Mouse (Mus musculus) erythroblast, adult 5-6 weeks (primary cell): ENCODE data around the gene Tspan14. TPM values are rescaled to one million over a fixed set of nuclear protein-coding genes. Genes with fewer than 3 reads are reported as not detected.

ENCODE experiments used
- ATAC-seq: replicated peaks from 2 replicates; pipeline ENCODE4 v1.8.0; 2016; ENCODE audit warnings: moderate number of reproducible peaks, mild to moderate bottlenecking, moderate TSS enrichment, inconsistent platforms; ENCODE audit not compliant: poor library complexity, low FRiP score, severe bottlenecking
- total RNA-seq, 2 experiments: library from RNA; stranded (forward) in 1 of 2; stranded (reverse) in 1 of 2; fragments of 150-400 nt in 1 of 2; fragments of 200-764, 138-1000 nt in 1 of 2; gene quantifications; 2 replicates each; pipeline versions ENCODE4 v1.2.3 to v1.2.4; 2015 to 2017; ENCODE audit warnings: low replicate concordance in 2 of 2

Gene Tspan14
- total RNA-seq (2015; ENCODE audit: low replicate concordance): 4.0 and 7.3 TPM in 2 replicates
- total RNA-seq (2017; ENCODE audit: low replicate concordance): 8.2 and 9.4 TPM in 2 replicates

DNA sequence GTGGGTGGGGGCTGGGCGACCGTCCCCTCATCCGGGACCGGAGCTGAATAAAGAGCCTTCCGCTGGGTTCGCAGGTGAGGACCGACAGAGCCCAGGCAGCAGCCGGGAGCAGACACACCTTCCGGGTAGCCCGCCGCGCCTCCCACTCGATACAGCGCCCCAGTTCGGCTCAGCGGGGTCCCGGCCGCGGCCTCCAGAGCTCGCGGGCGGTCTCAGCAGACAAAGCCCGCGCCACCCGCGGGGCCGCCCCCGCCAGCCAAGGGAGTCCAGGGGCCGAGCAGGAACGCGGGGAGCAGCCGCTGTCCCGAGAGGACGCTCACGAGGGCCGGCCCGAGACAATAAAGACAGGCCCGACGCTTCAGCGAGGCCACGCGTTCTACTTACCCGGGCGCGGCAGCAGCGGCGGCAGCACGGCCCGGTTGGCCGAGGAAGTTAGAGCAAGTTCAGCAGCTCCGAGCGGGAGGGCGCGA is at the start of gene Tspan14:
Gene Tspan14, minus strand, starts transcription at position 416 of the 470 bp plus-strand sequence.
- no peak for ATAC-seq

DNA sequence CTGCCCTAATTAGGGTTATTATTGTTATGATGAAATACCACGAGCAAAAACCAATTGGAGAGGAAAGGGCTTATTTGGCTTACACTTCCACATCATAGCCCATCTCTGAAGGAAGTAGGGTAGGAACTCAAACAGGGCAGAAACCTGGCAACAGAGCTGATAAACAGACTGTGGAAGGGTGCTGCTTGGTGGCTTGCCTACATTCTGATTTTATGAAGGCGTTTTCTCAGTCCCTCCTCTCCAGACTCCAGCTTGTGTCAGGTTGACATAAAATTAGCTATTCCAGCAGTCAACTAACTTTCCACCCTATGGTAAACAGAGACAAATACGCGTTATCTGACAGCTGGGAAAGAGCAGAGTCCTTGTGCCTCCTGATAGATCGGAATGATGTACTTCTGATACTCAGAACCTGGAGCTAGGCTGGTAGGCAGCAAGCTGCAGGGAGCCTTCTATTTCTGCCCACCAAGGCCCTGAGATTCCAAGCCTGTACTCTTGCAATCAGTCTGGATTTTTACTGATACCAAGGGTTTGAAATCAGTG is 48.2 kb upstream of the Tspan14 start:
- ATAC-seq: no peak

DNA sequence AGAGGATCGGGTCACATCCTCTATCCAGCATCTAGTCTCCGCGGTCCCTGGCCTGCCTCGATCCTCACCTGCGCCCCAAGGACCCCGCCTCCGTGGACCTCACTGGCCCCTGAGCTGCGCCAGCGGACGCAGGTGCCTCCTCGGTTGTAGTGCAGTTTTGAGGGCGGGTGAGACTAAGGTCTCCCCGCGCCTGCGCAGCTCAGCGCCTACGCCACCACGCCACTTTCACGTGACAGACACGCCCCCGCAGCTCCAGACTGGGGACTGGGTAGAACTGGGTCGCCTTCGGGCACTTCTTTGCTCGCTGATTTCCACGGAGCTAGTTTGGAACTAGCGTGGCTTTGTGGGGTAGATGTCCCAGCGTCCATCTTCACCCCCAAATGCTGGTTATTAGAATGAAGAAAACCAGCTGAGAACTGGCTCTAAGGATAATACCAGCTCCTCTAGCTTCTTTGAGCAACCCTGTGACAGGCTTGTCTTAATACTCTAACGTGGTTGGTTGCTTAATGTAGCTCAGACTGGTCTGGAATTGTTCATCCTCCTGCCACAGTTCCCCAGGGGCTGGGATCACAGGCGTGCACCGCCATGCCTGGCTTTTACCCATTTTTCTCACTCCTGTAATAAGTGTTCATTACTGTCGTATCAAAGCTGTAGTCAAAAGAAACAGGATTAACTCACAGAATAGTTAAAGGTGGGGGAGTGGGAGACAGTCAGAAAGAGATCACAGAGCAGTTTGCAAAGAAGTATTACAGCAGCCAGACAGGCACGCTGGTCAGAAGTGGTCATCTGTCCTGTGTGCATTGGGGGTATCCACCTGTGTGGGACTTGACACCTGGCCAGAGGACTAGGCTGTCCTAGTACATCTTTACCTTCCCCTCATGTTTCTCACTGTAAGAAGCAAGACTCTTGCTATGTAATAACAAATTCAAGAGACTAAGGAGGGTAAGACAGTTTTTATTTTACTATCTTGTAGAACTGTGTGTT is 47.3 kb upstream of the Tspan14 start, which contains the start of gene Fam213a:
Gene Fam213a, minus strand, starts transcription at position 159 of the 984 bp plus-strand sequence.
- peak; percentile 97 for ATAC-seq

- ATAC-seq: 0 out of 2 replicates have a peak, but pooled peaks have one; percentile 8
Measured at GRCm38 (mm10) chr14:41013143-41013542, 46.5 kb upstream of the Tspan14 start.

- ATAC-seq: no peak
Measured at GRCm38 (mm10) chr14:41011916-41012315, 45.3 kb upstream of the Tspan14 start.

- ATAC-seq: peak; percentile 71
Measured at GRCm38 (mm10) chr14:41008138-41008537, 41.5 kb upstream of the Tspan14 start.

DNA sequence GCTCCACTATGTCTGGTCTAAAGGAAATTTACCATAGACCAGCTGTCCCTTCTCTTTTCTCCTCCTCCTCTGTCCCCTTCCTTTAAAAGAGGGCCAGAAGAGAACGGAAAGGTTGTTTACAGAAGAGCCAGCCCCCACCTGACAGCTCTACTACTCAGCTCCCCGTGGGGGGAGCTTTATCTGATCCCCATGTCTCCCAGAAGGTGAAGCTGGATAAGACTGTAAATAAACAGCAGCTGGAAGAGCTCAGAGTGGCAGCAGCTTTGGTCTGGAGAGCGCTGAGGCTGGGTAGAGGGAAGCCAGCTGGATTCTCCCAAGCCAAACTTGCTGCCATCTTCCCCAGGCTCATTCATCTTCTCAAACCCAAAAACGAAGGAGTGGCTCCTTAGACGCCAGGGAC is 41.0 kb upstream of the Tspan14 start:
- peak; percentile 80 for ATAC-seq

GRCm38 (mm10) chr14:41006899-41007298 is 40.3 kb upstream of the Tspan14 start:
- ATAC-seq: peak; percentile 81

- ATAC-seq: no peak
Measured at GRCm38 (mm10) chr14:41006263-41006662, 39.7 kb upstream of the Tspan14 start.

- no peak for ATAC-seq
Measured at GRCm38 (mm10) chr14:41005716-41006115, 39.1 kb upstream of the Tspan14 start.

- ATAC-seq: no peak
Measured at GRCm38 (mm10) chr14:41004201-41005141, 37.9 kb upstream of the Tspan14 start.

- ATAC-seq: no peak
Measured at GRCm38 (mm10) chr14:41001576-41001975, 35.0 kb upstream of the Tspan14 start.

DNA sequence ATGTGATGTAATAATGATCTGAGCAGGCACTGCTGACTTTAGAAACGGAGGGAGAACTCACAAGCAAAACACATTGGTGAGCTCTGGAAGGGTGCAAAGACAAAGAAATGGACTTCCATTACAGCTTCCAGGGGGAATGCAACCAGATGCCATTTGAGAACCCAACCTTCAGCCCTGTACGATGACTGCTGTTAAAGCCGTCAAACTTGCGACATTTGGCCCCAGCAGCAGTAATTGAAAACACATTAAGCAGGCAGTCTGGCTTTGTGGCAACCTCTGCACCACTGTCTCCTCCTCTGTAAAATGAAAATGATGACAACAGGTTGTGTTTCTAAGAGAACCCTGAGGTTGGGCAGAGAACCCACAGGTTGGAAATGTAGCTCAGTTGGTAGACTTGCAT is 34.2 kb upstream of the Tspan14 start:
- ATAC-seq: no peak

- no peak for ATAC-seq
Measured at GRCm38 (mm10) chr14:40999904-41000645, 33.5 kb upstream of the Tspan14 start.

DNA sequence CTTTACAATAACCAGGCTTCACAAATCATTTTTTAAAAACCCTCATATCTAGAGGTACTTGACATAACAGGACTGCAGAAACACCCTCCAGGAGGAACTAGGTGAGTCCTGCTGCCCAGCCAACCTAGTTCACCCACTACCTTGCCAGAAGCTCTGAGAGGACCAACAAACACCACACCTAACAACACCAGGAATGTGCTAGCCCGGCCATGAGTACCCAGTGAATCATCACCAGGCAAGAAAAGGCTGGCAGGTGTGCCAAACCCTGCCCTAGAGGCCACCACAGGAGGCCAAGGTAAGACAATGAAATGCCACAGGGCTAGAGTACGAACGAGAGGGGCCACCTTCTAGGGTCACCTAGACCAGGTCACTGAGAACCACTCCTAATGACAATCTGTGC is 29.6 kb upstream of the Tspan14 start:
- ATAC-seq: no peak

GRCm38 (mm10) chr14:40992464-40992863 is 25.9 kb upstream of the Tspan14 start:
- ATAC-seq: no peak; the same call in 1 of the 2 replicates

- ATAC-seq: no peak
Measured at GRCm38 (mm10) chr14:40988780-40989179, 22.2 kb upstream of the Tspan14 start.

DNA sequence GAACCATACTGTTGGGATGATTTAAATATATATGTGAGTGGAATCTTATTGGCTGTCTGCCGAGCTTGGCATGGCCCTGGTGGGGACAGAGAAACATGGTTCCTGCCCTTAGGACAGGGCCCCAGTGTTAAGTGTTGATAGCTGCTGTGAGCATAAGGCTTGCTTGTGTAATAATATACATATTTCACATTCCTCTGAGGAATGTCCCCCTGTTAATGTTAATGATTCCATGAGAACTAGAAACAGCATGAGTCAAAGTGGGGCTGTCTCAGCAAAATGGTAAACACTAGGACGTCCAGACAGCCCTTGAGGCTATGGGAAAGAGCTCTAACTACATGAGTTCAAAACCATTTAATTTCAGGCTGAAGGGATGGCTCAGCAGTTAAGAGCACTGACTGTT is 20.6 kb upstream of the Tspan14 start:
- no peak for ATAC-seq

- no peak for ATAC-seq
Measured at GRCm38 (mm10) chr14:40985635-40986034, 19.0 kb upstream of the Tspan14 start.
